Mouse (Mus musculus): ENCODE measurements around the gene Vmn1r205. TPM values are rescaled to one million over a fixed set of nuclear protein-coding genes. Genes with fewer than 3 reads are reported as not detected.
"Not testable (repeated sequence)": the region's sequence is repeated elsewhere in the genome, so short reads cannot be mapped to it uniquely, and the experiment has no call there.

Gene Vmn1r205
- not detected in 3 replicates for total RNA-seq (2017)

GRCm38 (mm10) chr13:22592900-22593299, at the start of gene Vmn1r205:
Vmn1r205 (minus strand) TSS chr13:22593000.
- no peak for ATAC-seq (replicated peaks; ENCODE audit: insufficient number of reproducible peaks, low FRiP score, low TSS enrichment, poor library complexity, severe bottlenecking)

DNA sequence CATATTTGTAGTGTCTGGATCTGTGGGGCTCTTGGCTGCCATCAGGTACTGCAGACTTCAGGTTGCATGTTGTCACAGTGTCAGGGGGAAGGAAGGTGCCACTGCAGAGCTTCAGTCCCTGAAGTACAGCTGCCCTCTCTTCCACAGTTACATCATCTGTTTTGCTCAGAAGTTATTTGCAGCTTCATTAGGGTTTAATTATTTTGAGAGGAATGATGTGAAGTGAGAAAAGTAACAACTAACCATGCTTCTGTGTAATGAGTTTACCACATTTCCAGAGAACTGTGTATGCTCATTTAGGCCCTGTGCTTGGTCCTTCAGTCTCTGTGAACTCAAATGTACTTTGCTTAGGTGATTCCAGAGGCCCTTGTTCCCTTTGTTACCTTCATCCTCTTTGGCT, 31.4 kb upstream of the Vmn1r205 start, which contains the start of gene Vmn1r206:
Vmn1r206 (minus strand) TSS at position 101 of the 400 bp plus-strand sequence.
- ATAC-seq (replicated peaks; ENCODE audit: insufficient number of reproducible peaks, low FRiP score, low TSS enrichment, poor library complexity, severe bottlenecking): not testable (repeated sequence)

- ATAC-seq (replicated peaks; ENCODE audit: insufficient number of reproducible peaks, low FRiP score, low TSS enrichment, poor library complexity, severe bottlenecking): not testable (repeated sequence)
These were observed 9.5 kb downstream of the Vmn1r205 start for GRCm38 (mm10) chr13:22583336-22583735.

DNA sequence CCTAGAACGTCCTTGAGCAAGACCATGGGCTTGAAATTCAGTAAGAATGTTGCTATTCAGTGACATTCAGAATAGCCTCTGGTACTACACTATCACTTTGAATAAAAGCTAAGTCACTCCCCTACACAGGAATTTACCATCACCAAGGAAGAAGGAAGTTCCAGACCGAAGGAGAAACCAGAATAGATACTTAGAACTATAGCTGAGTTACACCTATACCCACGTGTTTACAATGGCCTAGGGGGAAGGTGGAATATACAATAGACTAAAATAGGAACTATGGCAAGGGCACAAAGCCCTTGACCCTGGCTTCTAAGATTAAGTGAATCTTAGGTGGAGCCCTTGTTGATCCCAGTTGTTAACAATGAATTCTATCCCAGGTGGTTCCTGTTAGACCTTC, 17.9 kb downstream of the Vmn1r205 start:
- not testable (repeated sequence) for ATAC-seq (replicated peaks; ENCODE audit: insufficient number of reproducible peaks, low FRiP score, low TSS enrichment, poor library complexity, severe bottlenecking)

GRCm38 (mm10) chr13:22552898-22553297, 39.9 kb downstream of the Vmn1r205 start, which contains the start of gene Vmn1r204:
Vmn1r204 (plus strand) TSS chr13:22553198.
- not testable (repeated sequence) for ATAC-seq (replicated peaks; ENCODE audit: insufficient number of reproducible peaks, low FRiP score, low TSS enrichment, poor library complexity, severe bottlenecking)

Other genes with a start within 250 kb of the Vmn1r205 start
- not detected in 3 replicates for gene Vmn1r198, start 242.6 kb downstream of the Vmn1r205 start, total RNA-seq (2017)
- not detected in 3 replicates for gene Vmn1r199, start 213.2 kb downstream of the Vmn1r205 start, total RNA-seq (2017)
- not detected in 3 replicates for gene Vmn1r200, start 202.6 kb downstream of the Vmn1r205 start, total RNA-seq (2017)
- not detected in 3 replicates for gene Vmn1r201, start 121.1 kb downstream of the Vmn1r205 start, total RNA-seq (2017)
- not detected in 3 replicates for gene Vmn1r202, start 87.6 kb downstream of the Vmn1r205 start, total RNA-seq (2017)
- gene Vmn1r203, start 74.9 kb downstream of the Vmn1r205 start, total RNA-seq (2017): 0.10 to 0.29 TPM in 2 of 3 replicates, not detected in the other
- gene Vmn1r204, start 39.8 kb downstream of the Vmn1r205 start, total RNA-seq (2017): not detected in 3 replicates
- gene Vmn1r206, start 31.3 kb upstream of the Vmn1r205 start, total RNA-seq (2017): 0.21 TPM in 1 of 3 replicates, not detected in the others
- not detected in 3 replicates for gene Vmn1r207-ps, start 136.6 kb upstream of the Vmn1r205 start, total RNA-seq (2017)
- gene Vmn1r208, start 184.4 kb upstream of the Vmn1r205 start, total RNA-seq (2017): 1.1 TPM in 1 of 3 replicates, not detected in the others
- not detected in 3 replicates for gene Vmn1r209, start 216.7 kb upstream of the Vmn1r205 start, total RNA-seq (2017)
- not detected in 3 replicates for gene Vmn1r210, start 238.3 kb upstream of the Vmn1r205 start, total RNA-seq (2017)

Data from monocyte, adult 5-6 weeks (primary cell).